Mouse (Mus musculus) lung, embryonic 16.5 days (tissue): ENCODE measurements around the gene Cdk19. TPM values are rescaled to one million over a fixed set of nuclear protein-coding genes. Genes with fewer than 3 reads are reported as not detected.

Experiments used
- ATAC-seq: fragments of 200-750 bp; cut with Nextera tagmentation; 2 replicates; pipeline ENCODE4 v1.8.0; 2017; ENCODE audit warnings: low read depth, mild to moderate bottlenecking, moderate library complexity
- H3K27ac ChIP-seq: fragments of 300-500 bp; sonication (generic); 2 replicates; pipeline ENCODE4 v1.5.1; 2014; ENCODE audit warnings: mild to moderate bottlenecking, control low read depth, low read length
- H3K27me3 ChIP-seq: fragments of 300-500 bp; sonication (generic); 2 replicates; pipeline ENCODE4 v1.6.1; 2014; ENCODE audit warnings: low read depth, low read length, mixed read lengths; ENCODE audit not compliant: control insufficient read depth, insufficient read depth
- H3K36me3 ChIP-seq: fragments of 300-500 bp; sonication (generic); 2 replicates; pipeline ENCODE4 v1.6.1; 2014; ENCODE audit warnings: low read length; ENCODE audit not compliant: control insufficient read depth, insufficient read depth
- H3K4me1 ChIP-seq: fragments of 300-500 bp; sonication (generic); replicated peaks from 2 replicates; pipeline ENCODE4 v1.6.1; 2014; ENCODE audit warnings: low read length, mixed read lengths; ENCODE audit not compliant: control insufficient read depth, insufficient read depth
- H3K4me2 ChIP-seq: fragments of 300-500 bp; sonication (generic); 2 replicates; pipeline ENCODE4 v1.6.1; 2014; ENCODE audit warnings: low read depth, low read length, control low read depth
- H3K4me3 ChIP-seq: fragments of 300-500 bp; sonication (generic); 2 replicates; pipeline ENCODE4 v1.5.1; 2014; ENCODE audit warnings: mild to moderate bottlenecking, low read length, control low read depth
- H3K9ac ChIP-seq: fragments of 300-500 bp; sonication (generic); 2 replicates; pipeline ENCODE4 v1.6.1; 2014; ENCODE audit warnings: low read length, control low read depth
- H3K9me3 ChIP-seq: fragments of 300-500 bp; sonication (generic); 2 replicates; pipeline ENCODE4 v1.6.1; 2016; ENCODE audit warnings: low read length; ENCODE audit not compliant: control insufficient read depth
- WGBS: fragments of 180-500 bp; shearing (Covaris S2); extraction: QIAGEN DNeasy Blood & Tissue Kit; methylation state at CpG from one replicate; pipeline ENCODE4 v1.1.7; 2014; 5-methylcytosine and 5-hydroxymethylcytosine counted together
- polyA plus RNA-seq: library from polyadenylated mRNA; unstranded; fragments of >200 nt; fragmentation: Nextera tagmentation; extraction: Ambion mirVana; gene quantifications from 2 replicates; pipeline ENCODE4 v1.2.1, GENCODE M21; 2015

Cdk19 gene
- polyA plus RNA-seq, 1 experiment from 2014 or later = 9.8 TPM

- ATAC-seq = no peak
- Histone ChIP-seq H3K4me1 (peaks cover 8% of the 10 kb centered on the region; the same call in 1 of the 2 replicates), H3K36me3 (no peaks in the 10 kb centered on the region), H3K4me3 (no peak overlapping the region), H3K9me3 (no peaks in the 10 kb centered on the region), H3K27me3 (no peaks in the 10 kb centered on the region), H3K27ac (no peak overlapping the region), H3K4me2 (no peak overlapping the region), H3K9ac (no peak overlapping the region)
- 44% methylated on average over 6 of the region's 6 CpGs for WGBS
Observed at GRCm38 (mm10) chr10:40426096-40426450, 86.7 kb downstream of the Cdk19 start.

DNA sequence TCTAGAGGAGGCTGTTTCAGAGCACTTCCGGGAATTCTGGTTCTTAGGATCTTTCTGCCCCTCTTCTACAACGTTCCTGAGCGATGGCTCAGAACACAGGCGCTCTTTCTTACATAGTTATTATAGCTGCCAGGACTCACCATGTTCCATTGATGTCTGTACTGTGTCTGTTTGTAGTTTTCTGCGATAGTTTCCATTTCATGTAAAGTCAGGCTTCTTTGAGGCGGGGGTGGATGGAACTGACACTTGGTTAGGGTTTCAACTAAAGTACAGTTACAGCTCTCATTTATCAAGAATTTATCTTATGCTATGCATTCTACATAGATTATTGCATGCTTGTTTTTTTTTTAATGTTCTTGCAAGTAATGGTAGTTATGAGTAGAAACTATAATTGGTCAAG lies 89.3 kb downstream of the Cdk19 start:
- H3K36me3 ChIP-seq = no peaks in the 10 kb centered on the region
- H3K9me3 ChIP-seq = no peaks in the 10 kb centered on the region
- H3K27ac ChIP-seq = no peak overlapping the region
- WGBS = 65% methylated on average over 6 of the region's 6 CpGs
- ATAC-seq = no peak
- H3K4me3 ChIP-seq = no peak overlapping the region
- no peaks in the 10 kb centered on the region for H3K27me3 ChIP-seq
- no peak overlapping the region for H3K9ac ChIP-seq
- H3K4me2 ChIP-seq = no peak overlapping the region
- peaks cover 6% of the 10 kb centered on the region; the same call in 1 of the 2 replicates for H3K4me1 ChIP-seq

DNA sequence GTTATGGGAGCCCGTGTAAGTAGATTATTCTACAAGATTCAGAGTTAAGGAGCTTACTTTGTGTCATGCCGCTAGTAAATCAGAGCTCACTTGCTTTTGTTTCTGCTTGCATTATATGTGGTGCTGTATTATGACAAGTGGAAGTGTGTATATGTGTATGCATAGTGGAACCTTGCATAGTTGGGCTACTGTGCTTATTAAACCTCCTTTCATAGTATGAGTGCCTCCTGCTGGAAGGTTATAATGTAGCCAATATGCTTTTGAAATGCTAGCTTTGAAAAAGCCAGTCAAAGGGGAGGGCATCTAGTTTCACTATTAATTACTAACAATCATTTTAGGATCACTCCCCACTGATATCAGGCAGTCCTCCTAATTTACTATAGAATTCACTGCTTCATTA lies 89.7 kb downstream of the Cdk19 start:
- no peak for ATAC-seq
- Histone ChIP-seq H3K27ac (no peak overlapping the region), H3K9ac (no peak overlapping the region), H3K4me3 (no peak overlapping the region), H3K4me2 (no peak overlapping the region), H3K4me1 (peaks cover 6% of the 10 kb centered on the region; the same call in 1 of the 2 replicates), H3K27me3 (no peaks in the 10 kb centered on the region), H3K36me3 (no peaks in the 10 kb centered on the region), H3K9me3 (no peaks in the 10 kb centered on the region)
- 70% methylated on average over 2 of the region's 2 CpGs for WGBS

DNA sequence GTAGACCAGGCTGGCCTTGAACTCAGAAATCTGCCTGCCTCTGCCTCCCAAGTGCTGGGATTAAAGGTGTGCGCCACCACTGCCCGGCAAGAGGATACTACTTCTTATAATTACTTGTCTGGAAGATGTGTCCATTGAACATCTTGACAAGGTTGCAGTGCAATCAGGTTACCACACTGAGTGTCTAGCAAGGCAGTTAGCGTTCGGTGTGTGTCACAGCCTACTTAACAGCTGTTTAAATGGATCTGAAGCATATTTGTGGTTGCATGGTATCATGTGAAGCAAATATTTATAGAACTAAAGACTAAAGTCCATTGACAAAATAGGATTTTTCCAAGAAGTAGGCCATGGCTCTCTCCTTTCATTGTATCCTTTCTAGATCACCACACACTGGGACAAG lies 90.8 kb downstream of the Cdk19 start:
- H3K27ac ChIP-seq = no peak overlapping the region
- H3K27me3 ChIP-seq = no peaks in the 10 kb centered on the region
- no peak for ATAC-seq
- no peak overlapping the region for H3K9ac ChIP-seq
- no peaks in the 10 kb centered on the region for H3K9me3 ChIP-seq
- 94% methylated on average over 4 of the region's 4 CpGs for WGBS
- no peaks in the 10 kb centered on the region for H3K36me3 ChIP-seq
- peaks cover 6% of the 10 kb centered on the region; the same call in 1 of the 2 replicates for H3K4me1 ChIP-seq
- H3K4me3 ChIP-seq = no peak overlapping the region
- no peak overlapping the region for H3K4me2 ChIP-seq

DNA sequence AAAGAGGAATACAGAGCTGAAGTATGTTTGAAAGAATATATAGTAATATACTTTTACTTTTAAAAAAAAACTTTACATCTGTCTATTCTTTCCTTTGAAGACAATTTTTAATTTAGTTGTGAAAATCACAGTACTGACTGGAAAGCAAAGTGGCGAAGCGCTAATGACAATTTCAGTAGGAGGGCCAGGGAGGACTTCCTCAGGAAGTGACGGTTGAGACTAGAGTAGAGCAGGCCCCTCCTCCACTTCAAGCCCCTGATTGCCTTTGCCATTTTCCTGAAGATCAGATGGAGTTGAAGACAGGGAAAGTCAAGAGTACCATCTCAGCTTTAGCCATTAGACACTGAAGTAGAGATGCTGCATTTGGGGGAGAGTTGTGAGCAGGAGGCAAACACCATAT lies 92.6 kb downstream of the Cdk19 start:
- H3K9me3 ChIP-seq = no peaks in the 10 kb centered on the region
- 79% methylated on average over 3 of the region's 3 CpGs for WGBS

DNA sequence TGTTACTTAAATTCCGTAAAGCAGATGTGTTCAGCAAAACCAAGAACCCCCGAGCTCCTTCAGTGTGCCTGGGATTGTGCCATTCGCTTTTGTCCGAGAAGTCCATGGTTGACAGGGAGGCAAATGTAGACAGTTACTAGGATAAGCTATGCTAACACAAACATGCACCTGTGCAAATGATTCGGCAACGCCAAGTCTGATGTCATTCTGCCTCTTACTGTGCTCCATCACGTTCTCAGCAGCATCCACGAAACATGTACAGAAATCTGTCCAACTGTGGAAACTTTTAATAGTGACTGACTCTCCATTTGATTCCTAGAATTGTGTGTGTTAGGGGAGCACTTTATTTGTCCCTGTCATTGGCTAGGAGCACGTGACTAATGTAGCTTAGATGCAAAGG lies 93.0 kb downstream of the Cdk19 start:
- Histone ChIP-seq H3K4me2 (no peak overlapping the region), H3K9ac (no peak overlapping the region), H3K27me3 (no peaks in the 10 kb centered on the region), H3K9me3 (no peaks in the 10 kb centered on the region), H3K27ac (no peak overlapping the region), H3K4me1 (no peaks in the 10 kb centered on the region), H3K4me3 (no peak overlapping the region), H3K36me3 (no peaks in the 10 kb centered on the region)
- ATAC-seq = no peak
- whole genome bisulfite sequencing = 83% methylated on average over 9 of the region's 9 CpGs

More for the DNA sequence above, 92.6 kb downstream of the Cdk19 start:
- Histone ChIP-seq H3K27ac (no peak overlapping the region), H3K36me3 (no peaks in the 10 kb centered on the region), H3K27me3 (no peaks in the 10 kb centered on the region), H3K4me2 (no peak overlapping the region), H3K4me1 (no peaks in the 10 kb centered on the region), H3K4me3 (no peak overlapping the region), H3K9ac (no peak overlapping the region)
- no peak for ATAC-seq

DNA sequence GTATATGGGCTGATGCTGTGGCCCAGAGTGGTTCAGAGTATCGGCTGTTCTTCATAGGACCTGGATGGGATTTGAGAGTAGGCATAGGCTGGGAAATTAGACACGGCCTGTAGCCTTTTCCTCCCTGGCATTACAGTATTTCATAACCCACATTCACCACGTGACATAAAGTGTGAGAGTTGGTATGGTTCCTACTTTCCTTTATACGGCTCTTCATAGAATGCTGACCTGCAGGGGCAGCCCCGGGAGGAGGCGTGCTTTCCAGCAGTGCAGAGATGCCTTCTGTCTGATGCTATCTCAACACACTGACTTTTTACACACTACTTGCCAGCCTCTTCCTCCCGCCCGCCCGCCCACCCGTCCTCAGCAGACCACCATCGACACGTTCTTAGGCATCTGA lies 96.0 kb downstream of the Cdk19 start:
- H3K9ac ChIP-seq = no peak overlapping the region
- H3K27me3 ChIP-seq = no peaks in the 10 kb centered on the region
- no peak overlapping the region for H3K27ac ChIP-seq
- H3K4me3 ChIP-seq = no peak overlapping the region
- WGBS = 83% methylated on average over 12 of the region's 12 CpGs
- no peaks in the 10 kb centered on the region for H3K4me1 ChIP-seq
- no peak overlapping the region for H3K4me2 ChIP-seq
- no peaks in the 10 kb centered on the region for H3K36me3 ChIP-seq
- H3K9me3 ChIP-seq = no peaks in the 10 kb centered on the region
- ATAC-seq = no peak

- whole genome bisulfite sequencing = 91% methylated on average over 3 of the region's 3 CpGs
- no peak overlapping the region for H3K4me2 ChIP-seq
Observed at GRCm38 (mm10) chr10:40437117-40437516, 97.8 kb downstream of the Cdk19 start.

GRCm38 (mm10) chr10:40440740-40441139 lies 101.4 kb downstream of the Cdk19 start:
- H3K36me3 ChIP-seq = no peaks in the 10 kb centered on the region
- no peak overlapping the region for H3K4me2 ChIP-seq
- peak; percentile 78 for ATAC-seq
- WGBS = 43% methylated on average over 10 of the region's 10 CpGs
- no peaks in the 10 kb centered on the region; the same call in 1 of the 2 replicates for H3K4me1 ChIP-seq
- H3K9ac ChIP-seq = no peak overlapping the region
- H3K27ac ChIP-seq = no peak overlapping the region
- H3K9me3 ChIP-seq = no peaks in the 10 kb centered on the region
- H3K4me3 ChIP-seq = no peak overlapping the region
- H3K27me3 ChIP-seq = no peaks in the 10 kb centered on the region

More at GRCm38 (mm10) chr10:40437117-40437516, 97.8 kb downstream of the Cdk19 start:
- H3K4me3 ChIP-seq = no peak overlapping the region
- H3K36me3 ChIP-seq = no peaks in the 10 kb centered on the region
- H3K4me1 ChIP-seq = no peaks in the 10 kb centered on the region
- H3K27me3 ChIP-seq = no peaks in the 10 kb centered on the region
- no peak overlapping the region for H3K27ac ChIP-seq
- ATAC-seq = no peak
- H3K9ac ChIP-seq = no peak overlapping the region
- no peaks in the 10 kb centered on the region for H3K9me3 ChIP-seq

DNA sequence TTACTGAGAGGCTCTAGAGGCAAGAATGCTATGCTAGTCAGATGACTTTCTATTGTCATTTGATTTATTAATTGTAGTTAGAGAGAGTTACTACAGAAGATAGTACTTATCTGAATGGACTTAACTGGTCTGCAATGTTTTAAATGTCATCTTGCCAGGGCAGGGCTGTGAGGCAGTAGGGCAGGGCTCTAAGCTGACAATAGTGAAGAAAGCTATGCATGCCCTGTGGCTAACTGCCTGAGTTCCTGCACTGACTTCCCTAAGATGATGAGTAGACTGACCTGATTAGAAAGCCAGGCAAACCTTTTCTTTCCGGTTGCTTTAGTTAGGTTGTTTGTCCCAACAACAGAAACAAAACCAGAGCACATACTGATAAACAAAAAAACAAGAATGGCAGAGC lies 102.7 kb downstream of the Cdk19 start:
- Histone ChIP-seq H3K27ac (no peak overlapping the region), H3K27me3 (no peaks in the 10 kb centered on the region), H3K4me1 (peaks cover 3% of the 10 kb centered on the region; the same call in 1 of the 2 replicates), H3K36me3 (no peaks in the 10 kb centered on the region), H3K4me3 (no peak overlapping the region), H3K9ac (no peak overlapping the region), H3K9me3 (no peaks in the 10 kb centered on the region), H3K4me2 (no peak overlapping the region)
- 93% methylated on average over 1 of the region's 1 CpGs for WGBS
- no peak for ATAC-seq
